Mouse (Mus musculus) forebrain, postnatal 0 days (tissue): ENCODE results near the gene Tspan11. TPM values are rescaled to one million over a fixed set of nuclear protein-coding genes. Genes with fewer than 3 reads are reported as not detected.

Experiments
- ATAC-seq: fragments of 200-750 bp; cut with Nextera tagmentation; 2 replicates; pipeline ENCODE4 v1.8.0; 2017; ENCODE audit warnings: mild to moderate bottlenecking, moderate library complexity
- DNase-seq: peaks from one replicate; pipeline ENCODE4 v3.0.0-alpha.2; 2015
- H3K27ac ChIP-seq: fragments of 300-500 bp; sonication (generic); 2 replicates; pipeline ENCODE4 v1.5.1; 2014; ENCODE audit warnings: low read depth, mild to moderate bottlenecking, antibody characterized with exemption, low read length, moderate library complexity, mixed read lengths
- H3K27me3 ChIP-seq: fragments of 300-500 bp; sonication (generic); 2 replicates; pipeline ENCODE4 v1.6.1; 2014; ENCODE audit warnings: mild to moderate bottlenecking, low read length, mixed read lengths; ENCODE audit not compliant: insufficient read depth
- H3K36me3 ChIP-seq: fragments of 300-500 bp; sonication (generic); 2 replicates; pipeline ENCODE4 v1.6.1; 2014; ENCODE audit warnings: mild to moderate bottlenecking, moderate library complexity; ENCODE audit not compliant: insufficient read depth
- H3K4me1 ChIP-seq: fragments of 300-500 bp; sonication (generic); 2 replicates; pipeline ENCODE4 v1.6.1; 2014; ENCODE audit warnings: antibody characterized with exemption; ENCODE audit not compliant: insufficient read depth
- H3K4me2 ChIP-seq: fragments of 300-500 bp; sonication (generic); 2 replicates; pipeline ENCODE4 v1.6.1; 2014; ENCODE audit warnings: low read depth, mild to moderate bottlenecking, moderate library complexity
- H3K4me3 ChIP-seq: fragments of 300-500 bp; sonication (generic); 2 replicates; pipeline ENCODE4 v1.5.1; 2014; ENCODE audit warnings: low read depth, low read length, mixed read lengths
- H3K9ac ChIP-seq: fragments of 300-500 bp; sonication (generic); 2 replicates; pipeline ENCODE4 v1.6.1; 2014; ENCODE audit warnings: mild to moderate bottlenecking
- H3K9me3 ChIP-seq: fragments of 300-500 bp; sonication (generic); 2 replicates; pipeline ENCODE4 v1.6.1; 2016; ENCODE audit warnings: low read length
- CTCF ChIP-seq: sonication (generic); IDR thresholded peaks from 2 replicates; pipeline ENCODE4 v1.5.1; 2016; ENCODE audit warnings: antibody characterized with exemption, control low read depth, low read depth
- WGBS: fragments of 180-500 bp; shearing (Covaris S2); extraction: QIAGEN DNeasy Blood & Tissue Kit; methylation state at CpG from one replicate; pipeline ENCODE4 v1.1.7; 2014; 5-methylcytosine and 5-hydroxymethylcytosine counted together
- polyA plus RNA-seq: library from polyadenylated mRNA; unstranded; fragments of >200 nt; fragmentation: Nextera tagmentation; extraction: Ambion mirVana; gene quantifications from 2 replicates; pipeline ENCODE4 v1.2.1, GENCODE M21; 2015
- total RNA-seq: library from RNA; depleted of rRNA; stranded (reverse); fragments of >200 nt; gene quantifications from 2 replicates; pipeline ENCODE4 v1.2.3, GENCODE M21; 2014

Tspan11 gene
- total and polyA plus RNA-seq, 2 experiments from 2014 or later = 6.4 to 6.8 TPM

GRCm38 (mm10) chr6:127851611-127852010, 35.8 kb upstream of the Tspan11 start:
- DNase-seq = no peak
- H3K4me3 ChIP-seq = no peak overlapping the region
- H3K4me2 ChIP-seq = no peak overlapping the region
- peaks cover 13% of the 10 kb centered on the region; the same call in 1 of the 2 replicates for H3K4me1 ChIP-seq
- TF ChIP-seq CTCF = no peak
- H3K9me3 ChIP-seq = no peaks in the 10 kb centered on the region
- no peak for ATAC-seq
- WGBS = 94% methylated on average over 4 of the region's 4 CpGs
- no peak overlapping the region for H3K9ac ChIP-seq
- H3K27ac ChIP-seq = no peak overlapping the region
- no peaks in the 10 kb centered on the region for H3K27me3 ChIP-seq
- no peaks in the 10 kb centered on the region for H3K36me3 ChIP-seq

GRCm38 (mm10) chr6:127853241-127853640, 34.1 kb upstream of the Tspan11 start:
- Histone ChIP-seq H3K9ac (no peak overlapping the region), H3K9me3 (no peaks in the 10 kb centered on the region), H3K27me3 (no peaks in the 10 kb centered on the region), H3K27ac (no peak overlapping the region), H3K36me3 (no peaks in the 10 kb centered on the region), H3K4me2 (no peak overlapping the region), H3K4me3 (no peak overlapping the region), H3K4me1 (peaks cover 13% of the 10 kb centered on the region; the same call in 1 of the 2 replicates)
- DNase-seq (no peak), ATAC-seq (no peak)
- no peak for TF ChIP-seq CTCF
- 93% methylated on average over 7 of the region's 7 CpGs for WGBS

- WGBS = 17% methylated on average over 16 of the region's 16 CpGs
- peaks cover 13% of the 10 kb centered on the region; the same call in 1 of the 2 replicates for H3K4me1 ChIP-seq
- H3K27me3 ChIP-seq = no peaks in the 10 kb centered on the region
- DNase-seq (peak; percentile 21), ATAC-seq (peak; percentile 38)
- no peaks in the 10 kb centered on the region for H3K9me3 ChIP-seq
- no peak for TF ChIP-seq CTCF
- no peak overlapping the region for H3K9ac ChIP-seq
- no peaks in the 10 kb centered on the region for H3K36me3 ChIP-seq
- H3K4me3 ChIP-seq = no peak overlapping the region
- H3K4me2 ChIP-seq = 0 out of 2 replicates have a peak overlapping the region, but pooled peaks have one; percentile 10
- no peak overlapping the region for H3K27ac ChIP-seq
Observed at GRCm38 (mm10) chr6:127853771-127854687, 33.4 kb upstream of the Tspan11 start.

GRCm38 (mm10) chr6:127854688-127855013, 32.7 kb upstream of the Tspan11 start:
- no peak overlapping the region for H3K9ac ChIP-seq
- H3K4me3 ChIP-seq = no peak overlapping the region
- 98% methylated on average over 2 of the region's 2 CpGs for WGBS
- no peaks in the 10 kb centered on the region for H3K27me3 ChIP-seq
- H3K4me1 ChIP-seq = peaks cover 13% of the 10 kb centered on the region; the same call in 1 of the 2 replicates
- no peaks in the 10 kb centered on the region for H3K36me3 ChIP-seq
- no peak overlapping the region for H3K4me2 ChIP-seq
- TF ChIP-seq CTCF = no peak
- H3K9me3 ChIP-seq = no peaks in the 10 kb centered on the region
- no peak overlapping the region for H3K27ac ChIP-seq
- no peak for ATAC-seq
- no peak for DNase-seq

GRCm38 (mm10) chr6:127855711-127856295, 31.6 kb upstream of the Tspan11 start:
- 15% methylated on average over 9 of the region's 9 CpGs for whole genome bisulfite sequencing
- H3K4me2 ChIP-seq = peak overlapping the region; percentile 1; the same call in 1 of the 2 replicates
- no peak overlapping the region for H3K4me3 ChIP-seq
- DNase-seq (peak; percentile 44), ATAC-seq (peak; percentile 86)
- no peaks in the 10 kb centered on the region for H3K9me3 ChIP-seq
- no peak overlapping the region for H3K27ac ChIP-seq
- TF ChIP-seq CTCF = no peak
- no peaks in the 10 kb centered on the region for H3K27me3 ChIP-seq
- H3K9ac ChIP-seq = no peak overlapping the region
- peaks cover 13% of the 10 kb centered on the region; the same call in 1 of the 2 replicates for H3K4me1 ChIP-seq
- no peaks in the 10 kb centered on the region for H3K36me3 ChIP-seq

GRCm38 (mm10) chr6:127861951-127862350, 25.4 kb upstream of the Tspan11 start:
- WGBS = 24% methylated on average over 9 of the region's 9 CpGs
- Histone ChIP-seq H3K27ac (no peak overlapping the region), H3K9me3 (no peaks in the 10 kb centered on the region), H3K4me3 (no peak overlapping the region), H3K27me3 (no peaks in the 10 kb centered on the region), H3K4me2 (no peak overlapping the region), H3K4me1 (no peaks in the 10 kb centered on the region), H3K9ac (no peak overlapping the region), H3K36me3 (no peaks in the 10 kb centered on the region)
- DNase-seq (no peak), ATAC-seq (no peak)
- no peak for TF ChIP-seq CTCF

- H3K4me3 ChIP-seq = no peak overlapping the region
- no peak overlapping the region for H3K4me2 ChIP-seq
- H3K27ac ChIP-seq = no peak overlapping the region
- no peak for TF ChIP-seq CTCF
- ATAC-seq (no peak), DNase-seq (no peak)
- no peaks in the 10 kb centered on the region for H3K36me3 ChIP-seq
- no peak overlapping the region for H3K9ac ChIP-seq
- 90% methylated on average over 4 of the region's 4 CpGs for WGBS
- no peaks in the 10 kb centered on the region for H3K27me3 ChIP-seq
- H3K4me1 ChIP-seq = no peaks in the 10 kb centered on the region
- no peaks in the 10 kb centered on the region for H3K9me3 ChIP-seq
Observed at GRCm38 (mm10) chr6:127865391-127865790, 22.0 kb upstream of the Tspan11 start.
